Mouse (Mus musculus) intestine, embryonic 14.5 days (tissue): ENCODE data around the gene Atg4a. TPM values are rescaled to one million over a fixed set of nuclear protein-coding genes. Genes with fewer than 3 reads are reported as not detected.

Experiments
- ATAC-seq: fragments of 200-750 bp; cut with Nextera tagmentation; replicated peaks from 2 replicates; pipeline ENCODE4 v1.8.0; 2017; ENCODE audit warnings: low read depth, moderate number of reproducible peaks, moderate TSS enrichment, moderate library complexity; ENCODE audit not compliant: low FRiP score, low TSS enrichment
- DNase-seq: peaks from one replicate; pipeline ENCODE4 v3.0.0-alpha.2; 2018; ENCODE audit warnings: low spot score
- H3K27ac ChIP-seq: fragments of 300-500 bp; sonication (generic); 2 replicates; pipeline ENCODE4 v1.5.1; 2014; ENCODE audit warnings: low read depth, mild to moderate bottlenecking, control low read depth
- H3K27me3 ChIP-seq: fragments of 300-500 bp; sonication (generic); replicated peaks from 2 replicates; pipeline ENCODE4 v1.6.1; 2014; ENCODE audit warnings: low read length, control low read depth; ENCODE audit not compliant: control insufficient read depth, insufficient read depth
- H3K36me3 ChIP-seq: fragments of 300-500 bp; sonication (generic); 2 replicates; pipeline ENCODE4 v1.6.1; 2014; ENCODE audit warnings: low read length, control low read depth; ENCODE audit not compliant: control insufficient read depth, insufficient read depth
- H3K4me1 ChIP-seq: fragments of 300-500 bp; sonication (generic); replicated peaks from 2 replicates; pipeline ENCODE4 v1.6.1; 2014; ENCODE audit warnings: low read length, control low read depth, mixed read lengths; ENCODE audit not compliant: control insufficient read depth, insufficient read depth
- H3K4me2 ChIP-seq: fragments of 300-500 bp; sonication (generic); 2 replicates; pipeline ENCODE4 v1.6.1; 2014; ENCODE audit warnings: low read length
- H3K4me3 ChIP-seq: fragments of 300-500 bp; sonication (generic); 2 replicates; pipeline ENCODE4 v1.5.1; 2014; ENCODE audit warnings: low read depth, low read length, control low read depth, mixed read lengths
- H3K9ac ChIP-seq: fragments of 300-500 bp; sonication (generic); 2 replicates; pipeline ENCODE4 v1.6.1; 2014; ENCODE audit warnings: mild to moderate bottlenecking, low read length
- H3K9me3 ChIP-seq: fragments of 300-500 bp; sonication (generic); 2 replicates; pipeline ENCODE4 v1.6.1; 2016; ENCODE audit warnings: low read length, control low read depth; ENCODE audit not compliant: control insufficient read depth
- WGBS: fragments of 180-500 bp; shearing (Covaris S2); extraction: QIAGEN DNeasy Blood & Tissue Kit; methylation state at CpG from one replicate; pipeline ENCODE4 v1.1.7; 2014; 5-methylcytosine and 5-hydroxymethylcytosine counted together
- polyA plus RNA-seq: library from polyadenylated mRNA; unstranded; fragments of >200 nt; fragmentation: Nextera tagmentation; extraction: Ambion mirVana; gene quantifications from 2 replicates; pipeline ENCODE4 v1.2.1, GENCODE M21; 2014

Atg4a gene
- polyA plus RNA-seq, 1 experiment from 2014 or later = 13.3 TPM

DNA sequence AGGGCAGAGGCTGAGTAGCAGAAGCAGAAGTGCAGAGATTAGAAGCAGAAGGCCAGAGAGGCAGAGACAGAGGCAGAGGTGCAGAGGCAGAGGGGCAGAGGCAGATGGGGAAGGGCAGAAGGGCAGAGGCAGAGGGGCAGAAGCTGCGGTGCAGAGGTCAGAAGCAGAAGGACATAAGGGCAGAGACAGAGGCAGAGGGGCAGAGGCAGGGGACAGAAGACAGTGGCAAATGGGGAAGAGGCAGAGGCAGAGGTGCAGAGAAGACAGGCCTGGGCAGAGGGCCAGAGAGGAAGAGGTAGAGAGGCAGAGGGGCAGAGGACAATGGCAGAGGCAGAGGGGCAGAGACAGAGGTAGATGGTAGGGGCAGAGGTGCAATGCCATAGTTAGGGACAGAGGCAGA is 193.0 kb downstream of the Atg4a start:
- Histone ChIP-seq H3K27me3 (no peaks in the 10 kb centered on the region), H3K4me2 (no peak overlapping the region), H3K27ac (no peak overlapping the region), H3K36me3 (no peaks in the 10 kb centered on the region), H3K4me1 (no peaks in the 10 kb centered on the region), H3K9ac (no peak overlapping the region), H3K9me3 (no peaks in the 10 kb centered on the region), H3K4me3 (no peak overlapping the region)
- DNase-seq (no peak), ATAC-seq (no peak)
- WGBS = 42% methylated on average over 1 of the region's 1 CpGs

DNA sequence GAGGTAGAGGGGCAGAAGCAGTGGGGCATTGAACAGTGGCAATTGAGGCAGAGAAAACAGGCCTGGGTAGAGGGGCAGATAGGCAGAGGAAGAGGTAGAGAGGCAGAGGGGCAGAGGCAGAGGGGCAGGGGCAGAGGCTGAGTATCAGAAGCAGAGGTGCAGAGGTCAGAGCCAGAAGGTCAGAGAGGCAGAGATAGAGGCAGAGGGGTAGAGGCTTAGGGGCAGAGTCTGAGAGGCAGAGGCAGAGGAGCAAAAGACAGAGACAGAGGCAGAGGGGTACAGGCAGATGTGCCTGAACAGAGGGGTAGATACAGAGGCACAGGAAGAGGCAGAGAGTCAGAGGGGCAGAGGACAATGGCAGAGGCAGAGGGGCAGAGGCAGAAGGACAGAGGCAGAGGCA is 193.6 kb downstream of the Atg4a start:
- no peaks in the 10 kb centered on the region for H3K27me3 ChIP-seq
- DNase-seq (no peak), ATAC-seq (no peak)
- H3K27ac ChIP-seq = no peak overlapping the region
- H3K9ac ChIP-seq = no peak overlapping the region
- H3K9me3 ChIP-seq = no peaks in the 10 kb centered on the region
- no peak overlapping the region for H3K4me3 ChIP-seq
- H3K36me3 ChIP-seq = no peaks in the 10 kb centered on the region
- H3K4me1 ChIP-seq = no peaks in the 10 kb centered on the region
- no peak overlapping the region for H3K4me2 ChIP-seq

DNA sequence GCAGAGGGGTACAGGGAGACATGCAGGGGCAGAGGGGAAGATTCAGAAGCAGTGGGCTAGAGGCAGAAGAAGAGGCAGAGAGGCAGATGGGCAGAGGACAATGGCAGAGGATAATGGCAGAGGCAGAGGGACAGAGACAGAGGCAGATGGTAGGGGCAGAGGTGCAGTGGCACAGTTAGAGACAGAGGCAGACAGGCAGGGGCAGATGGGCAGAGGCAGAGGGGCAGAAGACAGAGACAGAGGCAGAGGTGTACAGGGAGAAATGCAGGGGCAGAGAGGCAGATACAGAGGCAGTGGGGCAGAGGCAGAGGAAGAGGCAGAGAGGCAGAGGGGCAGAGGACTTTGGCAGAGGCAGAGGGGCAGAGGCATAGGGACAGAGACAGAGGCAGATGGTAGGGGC is 194.5 kb downstream of the Atg4a start:
- no peak overlapping the region for H3K4me3 ChIP-seq
- no peak overlapping the region for H3K4me2 ChIP-seq
- no peak overlapping the region for H3K9ac ChIP-seq
- ATAC-seq (no peak), DNase-seq (no peak)
- H3K27me3 ChIP-seq = no peaks in the 10 kb centered on the region
- no peaks in the 10 kb centered on the region for H3K4me1 ChIP-seq
- H3K27ac ChIP-seq = no peak overlapping the region
- no peaks in the 10 kb centered on the region for H3K9me3 ChIP-seq
- no peaks in the 10 kb centered on the region for H3K36me3 ChIP-seq

DNA sequence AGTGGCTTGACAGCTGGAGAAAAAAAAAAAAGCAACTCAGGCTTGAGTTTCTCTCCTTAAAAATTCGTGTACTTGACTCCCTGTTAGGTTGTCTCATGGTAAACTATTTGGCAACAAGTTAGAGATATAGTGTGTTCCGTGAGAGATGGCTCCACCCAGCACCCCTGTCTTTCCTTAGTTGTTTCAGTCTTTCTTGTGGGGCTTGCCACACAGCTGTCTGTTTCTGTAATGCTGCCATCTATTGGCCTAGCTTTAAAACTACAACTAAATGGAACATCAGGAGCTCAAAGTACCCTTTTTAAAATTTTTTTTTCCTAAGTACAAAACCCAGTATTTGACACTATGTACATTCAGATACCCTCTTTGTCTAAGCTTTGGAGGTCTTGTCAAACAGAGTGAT is 200.0 kb downstream of the Atg4a start:
- DNase-seq (no peak), ATAC-seq (no peak)
- Histone ChIP-seq H3K27ac (no peak overlapping the region), H3K9ac (no peak overlapping the region), H3K4me3 (no peak overlapping the region), H3K4me1 (no peaks in the 10 kb centered on the region), H3K9me3 (no peaks in the 10 kb centered on the region), H3K36me3 (no peaks in the 10 kb centered on the region), H3K27me3 (no peaks in the 10 kb centered on the region), H3K4me2 (no peak overlapping the region)
- WGBS = 18% methylated on average over 2 of the region's 2 CpGs

DNA sequence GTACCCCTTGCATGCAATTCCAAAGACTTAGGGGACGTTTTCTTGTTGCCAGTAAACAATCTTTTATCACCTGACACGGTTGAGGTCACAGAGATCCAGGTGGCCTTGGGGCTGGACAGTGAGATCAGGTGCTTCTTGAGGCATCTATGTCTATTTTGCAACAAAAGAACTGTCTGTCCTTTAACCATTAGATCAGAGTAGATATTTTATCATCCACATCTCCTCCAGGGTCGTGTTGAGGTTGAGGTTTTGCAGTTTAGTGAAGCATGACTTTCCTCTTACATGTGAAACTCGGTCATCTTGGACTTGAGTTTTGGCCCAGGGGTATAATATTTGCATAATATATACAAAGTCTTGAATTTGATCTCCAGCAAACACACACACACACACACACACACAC is 200.9 kb downstream of the Atg4a start:
- 58% methylated on average over 4 of the region's 4 CpGs for WGBS
- Histone ChIP-seq H3K9ac (no peak overlapping the region), H3K27ac (no peak overlapping the region), H3K9me3 (no peaks in the 10 kb centered on the region), H3K4me1 (no peaks in the 10 kb centered on the region), H3K4me2 (no peak overlapping the region), H3K4me3 (no peak overlapping the region), H3K36me3 (no peaks in the 10 kb centered on the region), H3K27me3 (no peaks in the 10 kb centered on the region)
- no peak for ATAC-seq
- no peak for DNase-seq

DNA sequence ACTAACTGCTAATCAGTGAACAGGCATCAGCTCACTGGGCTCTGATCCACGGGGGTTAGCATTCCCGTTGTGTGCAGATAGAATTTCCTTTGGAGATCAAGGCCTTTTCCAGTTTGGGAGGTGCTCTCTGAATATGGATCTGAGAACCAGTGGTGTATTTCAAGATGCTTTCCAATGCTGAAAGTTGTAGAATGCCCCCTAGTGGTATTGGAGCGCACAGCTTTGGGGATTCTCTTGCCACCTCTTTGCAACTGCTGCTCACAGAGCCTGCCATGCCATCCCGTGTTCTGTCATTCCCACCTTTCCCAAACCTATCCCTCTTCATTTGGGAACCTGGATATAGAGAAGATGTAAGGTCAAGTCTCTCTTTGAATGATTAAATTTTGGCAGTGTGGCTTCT is 201.5 kb downstream of the Atg4a start:
- Histone ChIP-seq H3K36me3 (no peaks in the 10 kb centered on the region), H3K27ac (no peak overlapping the region), H3K27me3 (no peaks in the 10 kb centered on the region), H3K9ac (no peak overlapping the region), H3K4me1 (no peaks in the 10 kb centered on the region), H3K4me3 (no peak overlapping the region), H3K4me2 (no peak overlapping the region), H3K9me3 (no peaks in the 10 kb centered on the region)
- no peak for DNase-seq
- ATAC-seq = no peak
- WGBS = 38% methylated on average over 4 of the region's 4 CpGs

DNA sequence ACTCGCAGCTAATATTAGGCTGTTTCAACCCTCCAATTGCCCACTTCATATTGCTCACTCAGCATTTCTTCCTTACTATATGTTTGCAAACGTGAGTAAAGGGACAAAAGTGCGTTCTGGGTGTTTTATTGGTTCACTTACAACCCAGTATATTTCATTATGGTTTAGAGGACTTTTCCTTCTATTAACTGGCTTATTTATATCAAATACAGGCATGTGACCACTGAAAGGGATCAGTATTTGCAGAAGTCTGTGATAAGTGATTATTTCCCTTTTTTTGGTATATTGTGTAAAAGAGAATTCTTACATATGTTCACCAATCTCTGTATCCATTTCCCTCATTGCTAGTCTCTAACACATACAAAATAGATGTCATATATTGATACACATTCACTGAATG is 203.7 kb downstream of the Atg4a start:
- WGBS = 69% methylated on average over 3 of the region's 3 CpGs

DNA sequence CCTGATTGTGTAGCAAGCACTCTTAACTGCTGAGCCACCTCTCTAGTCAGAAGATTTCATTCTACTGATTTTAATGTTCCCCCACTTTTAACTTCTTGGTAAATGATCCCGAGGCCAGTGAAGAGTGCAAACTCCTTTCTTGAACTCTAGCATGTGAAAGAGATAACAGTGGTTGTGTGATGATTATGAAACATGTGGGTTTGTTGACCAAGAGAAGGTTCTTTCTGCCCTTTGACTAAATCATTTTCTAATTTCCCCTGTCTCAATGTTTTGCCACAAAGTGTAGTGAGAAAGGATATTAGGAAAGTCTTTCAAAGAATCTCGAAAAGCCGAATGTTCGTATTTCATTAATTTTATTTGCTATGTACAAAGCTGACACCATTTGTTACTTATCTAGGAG is 208.4 kb downstream of the Atg4a start:
- ATAC-seq = no peak
- no peak overlapping the region for H3K27ac ChIP-seq
- H3K4me2 ChIP-seq = no peak overlapping the region
- 90% methylated on average over 4 of the region's 4 CpGs for WGBS
- no peaks in the 10 kb centered on the region for H3K4me1 ChIP-seq
- 0 out of 2 replicates have a peak, but pooled peaks cover 5% of the 10 kb centered on the region for H3K27me3 ChIP-seq
- H3K4me3 ChIP-seq = no peak overlapping the region
- H3K9me3 ChIP-seq = no peaks in the 10 kb centered on the region
- H3K9ac ChIP-seq = no peak overlapping the region
- H3K36me3 ChIP-seq = no peaks in the 10 kb centered on the region
- no peak for DNase-seq

More for the DNA sequence above, 203.7 kb downstream of the Atg4a start:
- H3K27ac ChIP-seq = no peak overlapping the region
- no peak overlapping the region for H3K4me2 ChIP-seq
- H3K36me3 ChIP-seq = no peaks in the 10 kb centered on the region
- no peak overlapping the region for H3K9ac ChIP-seq
- H3K9me3 ChIP-seq = no peaks in the 10 kb centered on the region
- DNase-seq (no peak), ATAC-seq (no peak)
- H3K4me1 ChIP-seq = no peaks in the 10 kb centered on the region
- H3K27me3 ChIP-seq = 0 out of 2 replicates have a peak, but pooled peaks cover 5% of the 10 kb centered on the region
- no peak overlapping the region for H3K4me3 ChIP-seq

DNA sequence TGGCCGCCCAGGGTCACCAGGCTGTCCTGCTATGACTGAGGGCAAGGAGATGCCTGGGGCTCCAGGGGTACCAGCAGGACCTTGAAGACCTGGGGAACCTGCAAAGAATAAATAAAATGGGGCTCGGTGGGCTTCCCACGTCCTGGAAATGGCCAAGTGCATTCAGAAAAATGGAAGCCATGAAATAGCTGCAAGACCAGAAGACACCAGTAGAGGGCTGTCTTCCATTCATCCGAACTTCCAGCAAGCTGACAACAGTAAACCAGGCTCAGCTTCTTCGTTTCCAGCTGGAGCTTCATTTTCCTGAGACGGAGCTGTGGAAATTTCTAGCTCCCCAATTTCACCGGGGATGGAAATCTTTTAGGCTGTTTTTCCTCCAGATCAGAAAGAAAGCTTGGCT is 218.6 kb downstream of the Atg4a start:
- DNase-seq (peak; percentile 63), ATAC-seq (no peak)
- no peaks in the 10 kb centered on the region for H3K9me3 ChIP-seq
- no peaks in the 10 kb centered on the region for H3K4me1 ChIP-seq
- H3K4me2 ChIP-seq = no peak overlapping the region
- no peak overlapping the region for H3K4me3 ChIP-seq
- H3K36me3 ChIP-seq = no peaks in the 10 kb centered on the region
- H3K27ac ChIP-seq = no peak overlapping the region
- peaks cover 16% of the 10 kb centered on the region for H3K27me3 ChIP-seq
- 33% methylated on average over 7 of the region's 7 CpGs for WGBS
- no peak overlapping the region for H3K9ac ChIP-seq
